Mouse (Mus musculus): ENCODE results near the gene Efnb1.

Gene Efnb1

GRCm38 (mm10) chrX:99154358-99154757 is 18.4 kb downstream of the Efnb1 start:
- no peak for DNase-seq

GRCm38 (mm10) chrX:99159020-99159419 is 23.1 kb downstream of the Efnb1 start:
- DNase-seq, result no peak

- DNase-seq, result no peak
Observed at GRCm38 (mm10) chrX:99164111-99164510, 28.2 kb downstream of the Efnb1 start.

GRCm38 (mm10) chrX:99164855-99165368 is 29.0 kb downstream of the Efnb1 start:
- DNase-seq, result no peak

GRCm38 (mm10) chrX:99167014-99167413 is 31.1 kb downstream of the Efnb1 start:
- DNase-seq, result no peak

GRCm38 (mm10) chrX:99167550-99167949 is 31.6 kb downstream of the Efnb1 start:
- no peak for DNase-seq

- DNase-seq, result no peak
Observed at GRCm38 (mm10) chrX:99172301-99172700, 36.4 kb downstream of the Efnb1 start.

GRCm38 (mm10) chrX:99185081-99185596 is 49.2 kb downstream of the Efnb1 start:
- no peak for DNase-seq

- peak; percentile 45 for DNase-seq
Observed at GRCm38 (mm10) chrX:99186497-99187435, 50.8 kb downstream of the Efnb1 start.

GRCm38 (mm10) chrX:99191441-99192087 is 55.6 kb downstream of the Efnb1 start:
- no peak for DNase-seq

- peak; percentile 51 for DNase-seq
Observed at GRCm38 (mm10) chrX:99196910-99197309, 61.0 kb downstream of the Efnb1 start.

GRCm38 (mm10) chrX:99198532-99198931 is 62.6 kb downstream of the Efnb1 start:
- peak; percentile 45 for DNase-seq

All from embryo, embryonic 11 days (tissue).